Mouse (Mus musculus) spleen, adult 2 months (tissue): Measurements from ENCODE around the gene Grin2b.

Source experiments
- CTCF ChIP-seq: fragments of 200-500 bp; IDR thresholded peaks from 2 replicates; pipeline ENCODE4 v1.5.1; 2011; ENCODE audit warnings: mild to moderate bottlenecking, inconsistent platforms; ENCODE audit not compliant: insufficient read depth, insufficient read length, insufficient replicate concordance; ENCODE audit errors: extremely low read depth
- POLR2A ChIP-seq: fragments of 200-500 bp; IDR thresholded peaks from 2 replicates; pipeline ENCODE4 v1.6.1; 2011; ENCODE audit warnings: low read depth, low read length, inconsistent platforms

- TF ChIP-seq CTCF (no peak), POLR2A (no peak)
These were observed 258.7 kb downstream of the Grin2b start for GRCm38 (mm10) chr6:135914608-135915007.
